Mouse (Mus musculus) E14TG2a.4 (cell line): ENCODE measurements around the gene Gm4175.
"Not testable (repeated sequence)": the region's sequence is repeated elsewhere in the genome, so short reads cannot be mapped to it uniquely, and the experiment has no call there.

Experiments
- H3K27me3 ChIP-seq: 2 replicates; pipeline ENCODE4 v1.6.1; 2014; ENCODE audit warnings: low read length, control low read depth; ENCODE audit not compliant: insufficient read depth
- H3K36me3 ChIP-seq: 2 replicates; pipeline ENCODE4 v1.6.1; 2014; ENCODE audit warnings: low read length, control low read depth; ENCODE audit not compliant: insufficient read depth
- H3K4me1 ChIP-seq: replicated peaks from 2 replicates; pipeline ENCODE4 v1.6.1; 2014; ENCODE audit warnings: low read depth, low read length, control low read depth
- H3K4me3 ChIP-seq: replicated peaks from 2 replicates; pipeline ENCODE4 v1.5.1; 2014; ENCODE audit warnings: mild to moderate bottlenecking, low read length
- H3K9me3 ChIP-seq: 2 replicates; pipeline ENCODE4 v1.6.1; 2014; ENCODE audit warnings: low read length, control low read depth

Gene Gm4175

GRCm38 (mm10) chr7:21761375-21761774, at the start of gene Gm4175:
TSS of gene Gm4175 (minus strand) at chr7:21761475.
- H3K9me3 ChIP-seq, H3K4me3 ChIP-seq, H3K36me3 ChIP-seq: not testable (repeated sequence)

GRCm38 (mm10) chr7:21796628-21797027, 35.4 kb upstream of the Gm4175 start, which contains the start of gene Gm4177:
TSS of gene Gm4177 (minus strand) at chr7:21796728.
- not testable (repeated sequence) for H3K27me3 ChIP-seq, H3K36me3 ChIP-seq, H3K4me1 ChIP-seq, H3K9me3 ChIP-seq, H3K4me3 ChIP-seq

More at GRCm38 (mm10) chr7:21761375-21761774, at the start of gene Gm4175:
- not testable (repeated sequence) for H3K27me3 ChIP-seq, H3K4me1 ChIP-seq
